Mouse (Mus musculus): ENCODE results near the gene Ptp4a2. TPM values are rescaled to one million over a fixed set of nuclear protein-coding genes. Genes with fewer than 3 reads are reported as not detected.
A peak's percentile ranks its signal among the peaks of the same experiment; 100 is the strongest.
"Not testable (repeated sequence)": the region's sequence is repeated elsewhere in the genome, so short reads cannot be mapped to it uniquely, and the experiment has no call there.

Gene Ptp4a2
- total RNA-seq (2014; fragmentation: Nextera tagmentation) (712 and 801 TPM in 2 replicates), total RNA-seq (2017) (371 and 464 TPM in 2 replicates), polyA plus RNA-seq (2012) (37.5 and 45.6 TPM in 2 replicates)

DNA sequence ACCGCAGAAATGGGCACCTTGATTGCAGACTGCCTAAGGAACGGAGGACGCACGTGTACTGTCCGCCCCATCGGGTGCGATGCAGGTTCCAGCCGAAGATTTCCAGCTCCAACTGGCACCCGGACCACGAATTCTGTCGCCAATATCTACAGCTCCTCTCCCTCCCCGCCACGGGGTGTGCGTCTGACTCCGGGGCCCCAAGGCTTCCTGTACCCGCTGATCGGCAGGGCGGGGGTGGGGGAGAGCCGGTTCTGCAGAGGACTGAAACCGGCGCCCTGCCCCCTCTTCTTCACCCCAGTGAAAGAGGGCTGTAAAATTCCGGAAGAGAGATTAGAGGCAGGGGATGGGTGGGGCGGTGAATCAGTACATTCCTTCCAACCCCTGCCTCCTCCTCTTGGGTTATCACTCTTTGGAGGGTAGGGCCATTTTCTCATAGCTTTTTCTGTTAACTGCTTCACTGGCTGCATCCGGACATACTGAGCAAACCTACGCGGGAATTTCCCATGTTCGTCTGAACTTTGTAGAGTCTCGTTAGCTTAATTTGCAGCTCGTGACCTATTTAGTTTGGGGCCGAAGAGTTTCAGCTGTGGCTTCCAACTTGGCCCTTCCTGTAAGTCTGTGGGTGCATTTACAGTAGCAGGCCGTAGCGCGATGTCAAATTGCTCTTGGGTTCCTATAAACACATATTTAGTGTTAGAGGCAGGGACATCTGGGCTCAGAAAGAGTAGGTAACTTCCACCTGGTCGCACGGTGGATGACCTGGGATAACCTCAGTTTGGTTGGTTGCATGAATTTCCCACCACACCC lies at the start of gene Ptp4a2:
Ptp4a2 (plus strand) TSS at position 422 of the 807 bp plus-strand sequence.
- Histone ChIP-seq H3K4me1 (ENCODE audit: insufficient read depth, low read depth, low read length) (peaks cover 44% of the 10 kb centered on the region), H3K9me3 (replicated peaks) (no peaks in the 10 kb centered on the region), H3K4me3 (ENCODE audit: low read depth, low read length) (peak within 1 kb of the TSS; percentile 76), H3K36me3 (replicated peaks) (peaks cover 7% of the 10 kb centered on the region), H3K27me3 (ENCODE audit: insufficient read depth, low read length) (no peaks in the 10 kb centered on the region)
- ATAC-seq (ENCODE audit: extremely low read depth, insufficient number of reproducible peaks, low FRiP score, poor library complexity, severe bottlenecking) (peak; percentile 91), DNase-seq (ENCODE audit: low spot score) (peak; percentile 86)
- TF ChIP-seq GATA1 (IDR thresholded peaks at IDR 0.05; ENCODE audit: borderline replicate concordance, low read length) (no peak), GATA2 (IDR thresholded peaks at IDR 0.05; ENCODE audit: borderline replicate concordance, low read depth, low read length) (no peak), CTCF (IDR thresholded peaks at IDR 0.05; ENCODE audit: low read depth, low read length) (no peak), POLR2AphosphoS5 (IDR thresholded peaks at IDR 0.05; ENCODE audit: insufficient replicate concordance, low read depth, low read length) (no peak), TAL1 (conservative IDR thresholded peaks at IDR 0.05; ENCODE audit: low read depth, low read length) (no peak)

DNA sequence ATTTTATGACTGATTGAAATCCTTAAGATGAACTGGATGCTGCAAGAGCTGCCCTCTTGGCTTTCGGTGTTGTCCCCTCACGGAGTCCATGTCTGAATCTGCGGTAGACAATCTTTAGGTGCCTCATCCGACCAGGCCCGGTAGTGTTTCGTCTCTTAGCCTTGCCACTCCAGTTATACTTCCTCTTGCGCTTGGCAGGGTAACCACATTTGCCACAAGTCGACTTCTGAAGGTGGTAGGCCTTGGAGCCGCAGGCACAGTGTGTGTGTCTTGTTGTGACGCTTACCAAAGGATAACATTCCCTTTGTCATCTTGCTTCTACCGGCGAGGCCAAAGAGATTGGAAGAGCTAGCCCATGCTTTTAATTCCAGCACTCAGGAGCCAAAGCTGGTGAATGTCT lies 49.4 kb upstream of the Ptp4a2 start:
- Histone ChIP-seq H3K4me1 (ENCODE audit: insufficient read depth, low read depth, low read length) (no peaks in the 10 kb centered on the region), H3K4me3 (ENCODE audit: low read depth, low read length) (no peak overlapping the region), H3K27me3 (ENCODE audit: insufficient read depth, low read length) (peaks cover 14% of the 10 kb centered on the region), H3K36me3 (replicated peaks) (no peaks in the 10 kb centered on the region), H3K9me3 (replicated peaks) (no peaks in the 10 kb centered on the region)
- no peak for DNase-seq (ENCODE audit: low spot score)
- TF ChIP-seq CTCF (IDR thresholded peaks at IDR 0.05; ENCODE audit: low read depth, low read length) (no peak), POLR2AphosphoS5 (IDR thresholded peaks at IDR 0.05; ENCODE audit: insufficient replicate concordance, low read depth, low read length) (no peak)
- no peak for ATAC-seq (ENCODE audit: extremely low read depth, insufficient number of reproducible peaks, low FRiP score, poor library complexity, severe bottlenecking)

DNA sequence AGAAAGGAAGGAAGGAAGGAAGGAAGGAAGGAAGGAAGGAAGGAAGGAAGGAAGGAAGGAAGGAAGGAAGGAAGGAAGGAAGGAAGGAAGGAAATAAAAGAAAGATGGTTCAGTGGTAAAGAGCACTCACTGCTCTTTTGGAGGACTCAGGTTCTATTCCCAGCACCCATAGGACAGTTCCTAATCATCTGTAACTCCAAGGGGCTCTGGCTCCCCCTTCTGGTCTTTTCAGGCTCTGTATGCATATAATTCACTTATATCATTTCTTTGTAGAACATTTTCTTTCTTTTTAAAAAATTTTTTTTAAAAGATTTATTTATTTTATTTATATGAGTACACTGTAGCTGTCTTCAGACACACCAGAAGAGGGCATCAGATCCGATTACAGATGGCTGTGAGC lies 48.5 kb upstream of the Ptp4a2 start:
- not testable (repeated sequence) for ATAC-seq (ENCODE audit: extremely low read depth, insufficient number of reproducible peaks, low FRiP score, poor library complexity, severe bottlenecking); H3K4me1 ChIP-seq (ENCODE audit: insufficient read depth, low read depth, low read length); DNase-seq (ENCODE audit: low spot score); H3K4me3 ChIP-seq (ENCODE audit: low read depth, low read length); H3K36me3 ChIP-seq (replicated peaks); H3K9me3 ChIP-seq (replicated peaks)
- H3K27me3 ChIP-seq (ENCODE audit: insufficient read depth, low read length), result peaks cover 14% of the 10 kb centered on the region

DNA sequence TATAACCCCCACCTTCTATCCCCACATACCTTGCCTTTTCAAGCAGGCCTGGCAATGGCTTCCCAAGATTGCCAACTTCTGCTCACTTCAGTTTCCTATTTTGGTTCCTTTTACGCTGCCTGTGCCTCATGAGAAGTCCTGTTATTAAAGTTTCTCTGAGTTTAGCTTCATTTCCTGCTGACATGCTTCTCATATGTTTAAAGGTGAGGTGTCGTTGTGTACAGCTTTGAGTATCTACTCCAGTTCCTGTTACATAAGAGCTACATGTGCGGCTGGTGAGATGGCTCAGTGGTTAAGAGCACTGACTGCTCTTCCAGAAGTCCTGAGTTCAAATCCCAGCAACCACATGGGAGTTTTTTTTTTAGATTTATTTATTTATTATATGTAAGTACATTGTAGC lies 45.7 kb upstream of the Ptp4a2 start:
- peaks cover 10% of the 10 kb centered on the region for H3K27me3 ChIP-seq (ENCODE audit: insufficient read depth, low read length)
- H3K4me1 ChIP-seq (ENCODE audit: insufficient read depth, low read depth, low read length), result no peaks in the 10 kb centered on the region; the same call in 1 of the 2 replicates
- no peak for ATAC-seq (ENCODE audit: extremely low read depth, insufficient number of reproducible peaks, low FRiP score, poor library complexity, severe bottlenecking)
- TF ChIP-seq CTCF (IDR thresholded peaks at IDR 0.05; ENCODE audit: low read depth, low read length) (no peak), GATA1 (IDR thresholded peaks at IDR 0.05; ENCODE audit: borderline replicate concordance, low read length) (no peak), GATA2 (IDR thresholded peaks at IDR 0.05; ENCODE audit: borderline replicate concordance, low read depth, low read length) (no peak), POLR2AphosphoS5 (IDR thresholded peaks at IDR 0.05; ENCODE audit: insufficient replicate concordance, low read depth, low read length) (no peak), TAL1 (conservative IDR thresholded peaks at IDR 0.05; ENCODE audit: low read depth, low read length) (no peak)
- no peak overlapping the region for H3K4me3 ChIP-seq (ENCODE audit: low read depth, low read length)
- DNase-seq (ENCODE audit: low spot score), result no peak
- H3K9me3 ChIP-seq (replicated peaks), result no peaks in the 10 kb centered on the region
- no peaks in the 10 kb centered on the region for H3K36me3 ChIP-seq (replicated peaks)

DNA sequence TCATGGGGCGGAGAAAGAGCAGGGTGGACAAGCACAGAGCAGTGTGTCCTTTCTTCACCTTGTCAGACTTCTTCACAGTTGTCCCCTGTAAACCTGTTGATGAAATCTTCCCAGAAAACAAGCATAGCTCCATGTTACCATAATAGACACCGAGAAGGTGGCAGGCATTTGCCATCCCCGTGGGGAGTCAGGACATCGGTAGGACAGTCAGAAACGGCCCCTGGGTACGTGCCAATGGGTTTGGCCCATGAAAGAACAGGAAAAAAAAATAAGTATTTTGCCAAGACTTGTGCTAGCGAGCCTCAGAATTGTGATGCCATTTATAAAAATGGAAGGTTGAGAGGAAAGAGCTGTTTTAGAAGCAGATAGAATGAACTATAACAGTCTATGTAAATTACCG lies 43.2 kb upstream of the Ptp4a2 start:
- ATAC-seq (ENCODE audit: extremely low read depth, insufficient number of reproducible peaks, low FRiP score, poor library complexity, severe bottlenecking) (no peak), DNase-seq (ENCODE audit: low spot score) (no peak)
- peaks cover 10% of the 10 kb centered on the region for H3K4me1 ChIP-seq (ENCODE audit: insufficient read depth, low read depth, low read length)
- no peaks in the 10 kb centered on the region for H3K9me3 ChIP-seq (replicated peaks)
- peaks cover 24% of the 10 kb centered on the region for H3K27me3 ChIP-seq (ENCODE audit: insufficient read depth, low read length)
- H3K36me3 ChIP-seq (replicated peaks), result no peaks in the 10 kb centered on the region
- TF ChIP-seq GATA1 (IDR thresholded peaks at IDR 0.05; ENCODE audit: borderline replicate concordance, low read length) (no peak), POLR2AphosphoS5 (IDR thresholded peaks at IDR 0.05; ENCODE audit: insufficient replicate concordance, low read depth, low read length) (no peak), TAL1 (conservative IDR thresholded peaks at IDR 0.05; ENCODE audit: low read depth, low read length) (no peak), GATA2 (IDR thresholded peaks at IDR 0.05; ENCODE audit: borderline replicate concordance, low read depth, low read length) (no peak), CTCF (IDR thresholded peaks at IDR 0.05; ENCODE audit: low read depth, low read length) (no peak)
- H3K4me3 ChIP-seq (ENCODE audit: low read depth, low read length), result no peak overlapping the region

DNA sequence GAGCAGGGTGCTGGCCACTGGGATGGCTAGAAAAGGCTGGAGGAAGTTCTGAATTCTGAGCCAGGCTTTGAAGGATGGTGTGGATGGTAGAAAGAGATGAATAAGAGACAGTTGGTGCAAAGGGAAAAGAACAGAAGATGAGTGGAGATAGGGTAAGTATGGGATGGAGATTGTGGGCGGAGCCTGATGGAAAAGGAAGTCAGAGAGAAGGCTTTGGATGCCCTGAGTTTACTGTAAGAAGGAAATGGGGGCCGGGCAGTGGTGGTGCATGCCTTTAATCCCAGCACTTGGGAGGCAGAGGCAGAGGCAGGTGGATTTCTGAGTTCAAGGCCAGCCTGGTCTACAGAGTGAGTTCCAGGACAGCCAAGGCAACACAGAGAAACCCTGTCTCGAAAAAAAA lies 42.3 kb upstream of the Ptp4a2 start:
- H3K4me3 ChIP-seq (ENCODE audit: low read depth, low read length); H3K36me3 ChIP-seq (replicated peaks); DNase-seq (ENCODE audit: low spot score); H3K9me3 ChIP-seq (replicated peaks); ATAC-seq (ENCODE audit: extremely low read depth, insufficient number of reproducible peaks, low FRiP score, poor library complexity, severe bottlenecking): not testable (repeated sequence)
- Histone ChIP-seq H3K27me3 (ENCODE audit: insufficient read depth, low read length) (peaks cover 24% of the 10 kb centered on the region), H3K4me1 (ENCODE audit: insufficient read depth, low read depth, low read length) (peaks cover 10% of the 10 kb centered on the region)

DNA sequence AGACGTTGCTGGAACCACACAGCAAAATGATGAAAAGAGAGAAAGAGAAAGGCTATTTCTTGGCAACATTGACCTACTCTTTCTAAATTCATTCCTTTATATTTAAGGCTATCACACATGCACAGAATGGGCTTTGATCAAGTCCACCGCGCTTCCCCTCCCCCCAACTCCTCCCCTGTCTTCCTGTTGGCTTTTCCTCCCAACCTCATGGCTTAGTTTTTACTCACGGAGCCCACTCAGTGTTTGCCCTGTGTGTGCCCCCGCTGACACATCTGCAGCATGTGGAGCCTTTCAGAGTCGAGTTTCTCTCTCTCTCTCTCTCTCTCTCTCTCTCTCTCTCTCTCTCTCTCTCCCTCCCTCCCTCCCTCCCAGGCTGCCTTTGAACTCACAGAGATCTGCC lies 40.4 kb upstream of the Ptp4a2 start:
- no peak for DNase-seq (ENCODE audit: low spot score)
- Histone ChIP-seq H3K27me3 (ENCODE audit: insufficient read depth, low read length) (peaks cover 26% of the 10 kb centered on the region), H3K4me1 (ENCODE audit: insufficient read depth, low read depth, low read length) (peaks cover 10% of the 10 kb centered on the region), H3K4me3 (ENCODE audit: low read depth, low read length) (no peak overlapping the region), H3K9me3 (replicated peaks) (no peaks in the 10 kb centered on the region), H3K36me3 (replicated peaks) (no peaks in the 10 kb centered on the region)
- ATAC-seq (ENCODE audit: extremely low read depth, insufficient number of reproducible peaks, low FRiP score, poor library complexity, severe bottlenecking), result no peak
- TF ChIP-seq TAL1 (conservative IDR thresholded peaks at IDR 0.05; ENCODE audit: low read depth, low read length) (no peak), GATA1 (IDR thresholded peaks at IDR 0.05; ENCODE audit: borderline replicate concordance, low read length) (no peak), CTCF (IDR thresholded peaks at IDR 0.05; ENCODE audit: low read depth, low read length) (no peak), GATA2 (IDR thresholded peaks at IDR 0.05; ENCODE audit: borderline replicate concordance, low read depth, low read length) (no peak), POLR2AphosphoS5 (IDR thresholded peaks at IDR 0.05; ENCODE audit: insufficient replicate concordance, low read depth, low read length) (no peak)
